Mouse (Mus musculus) gastrocnemius, postnatal 4 days (tissue): ENCODE results near the gene Tmem14c. TPM values are rescaled to one million over a fixed set of nuclear protein-coding genes. Genes with fewer than 3 reads are reported as not detected.
"Not testable (repeated sequence)": the region's sequence is repeated elsewhere in the genome, so short reads cannot be mapped to it uniquely, and the experiment has no call there.

Source experiments
- DNase-seq, 2 experiments: peaks; one replicate each; pipeline ENCODE4 v3.0.0; 2021 to 2022; ENCODE audit warnings: low spot score in 2 of 2, mixed read lengths in 2 of 2
- long read RNA-seq, 2 experiments: library from polyadenylated mRNA; stranded (forward); transcript quantifications; one replicate each; pipeline ENCODE4 v2.0.0; 2021
- total RNA-seq, 2 experiments: library from RNA; stranded (reverse); gene quantifications; 2 replicates each; pipeline ENCODE4 v1.2.3; 2021

Gene Tmem14c
- total RNA-seq: 10 to 100 TPM; 79.9 to 85.1 TPM
- long read RNA-seq, experiment 1, transcript Tmem14c-201 (6 exons, 914 nt): major isoform, 42 of 58 reads
- long read RNA-seq, experiment 1, partial matches to known transcripts: 1 of 58 reads
- long read RNA-seq, experiment 1, other reads (novel, unspliced or antisense): 15 of 58 reads
- long read RNA-seq, experiment 2, transcript Tmem14c-201 (6 exons, 914 nt): major isoform, 45 of 59 reads
- long read RNA-seq, experiment 2, partial matches to known transcripts: 2 of 59 reads
- long read RNA-seq, experiment 2, other reads (novel, unspliced or antisense): 12 of 59 reads

- DNase-seq: peak; percentile 86 to 95
Observed at GRCm38 (mm10) chr13:41015829-41016634, at the start of gene Tmem14c. Gene Tmem14c (plus strand): TSS chr13:41016292.

GRCm38 (mm10) chr13:40967609-40968008 lies 48.5 kb upstream of the Tmem14c start:
- no peak for DNase-seq

- no peak for DNase-seq
Observed at GRCm38 (mm10) chr13:40968564-40968963, 47.5 kb upstream of the Tmem14c start.

GRCm38 (mm10) chr13:40969761-40970390 lies 46.2 kb upstream of the Tmem14c start:
- no peak for DNase-seq

GRCm38 (mm10) chr13:40971261-40971660 lies 44.8 kb upstream of the Tmem14c start:
- DNase-seq: no peak

GRCm38 (mm10) chr13:40971831-40972230 lies 44.3 kb upstream of the Tmem14c start:
- no peak for DNase-seq

- no peak for DNase-seq
Observed at GRCm38 (mm10) chr13:40972976-40973375, 43.1 kb upstream of the Tmem14c start.

- peak in 1 of 2 experiments; percentile 42 for DNase-seq
Observed at GRCm38 (mm10) chr13:40977609-40978008, 38.5 kb upstream of the Tmem14c start.

GRCm38 (mm10) chr13:40978652-40979051 lies 37.4 kb upstream of the Tmem14c start:
- DNase-seq: no peak

GRCm38 (mm10) chr13:40979321-40979720 lies 36.8 kb upstream of the Tmem14c start:
- no peak for DNase-seq

GRCm38 (mm10) chr13:40982759-40983158 lies 33.3 kb upstream of the Tmem14c start:
- DNase-seq: no peak

- no peak for DNase-seq
Observed at GRCm38 (mm10) chr13:40986081-40986480, 30.0 kb upstream of the Tmem14c start.

GRCm38 (mm10) chr13:40987608-40988303 lies 28.3 kb upstream of the Tmem14c start:
- DNase-seq: not testable (repeated sequence)

- DNase-seq: no peak
Observed at GRCm38 (mm10) chr13:40988418-40988817, 27.7 kb upstream of the Tmem14c start.

- no peak for DNase-seq
Observed at GRCm38 (mm10) chr13:40994487-40995263, 21.4 kb upstream of the Tmem14c start.

- DNase-seq: not testable (repeated sequence)
Observed at GRCm38 (mm10) chr13:40998537-40998936, 17.6 kb upstream of the Tmem14c start.

- DNase-seq: peak in 1 of 2 experiments; percentile 53
Observed at GRCm38 (mm10) chr13:41000140-41000925, 15.8 kb upstream of the Tmem14c start.

GRCm38 (mm10) chr13:41000926-41001639 lies 15.0 kb upstream of the Tmem14c start, which contains the start of gene Pak1ip1:
Gene Pak1ip1 (plus strand): TSS chr13:41001023.
- peak; percentile 84 to 92 for DNase-seq

GRCm38 (mm10) chr13:41002001-41002400 lies 14.1 kb upstream of the Tmem14c start:
- DNase-seq: no peak
